Mouse (Mus musculus): Measurements from ENCODE around the gene Noc4l. TPM values are rescaled to one million over a fixed set of nuclear protein-coding genes. Genes with fewer than 3 reads are reported as not detected.

Gene Noc4l
- total RNA-seq (2022), result 10 to 100 TPM; 14.3 to 16.9 (median 15.0) TPM

GRCm38 (mm10) chr5:110652719-110653648 lies at the start of gene Noc4l, which contains the start of gene Ddx51:
TSS of gene Noc4l (minus strand) at chr5:110653417.
TSS of gene Ddx51 (plus strand) at chr5:110653451.
- DNase-seq (ENCODE audit: low spot score in 2 of 2), result peak; percentile 84 to 90

DNA sequence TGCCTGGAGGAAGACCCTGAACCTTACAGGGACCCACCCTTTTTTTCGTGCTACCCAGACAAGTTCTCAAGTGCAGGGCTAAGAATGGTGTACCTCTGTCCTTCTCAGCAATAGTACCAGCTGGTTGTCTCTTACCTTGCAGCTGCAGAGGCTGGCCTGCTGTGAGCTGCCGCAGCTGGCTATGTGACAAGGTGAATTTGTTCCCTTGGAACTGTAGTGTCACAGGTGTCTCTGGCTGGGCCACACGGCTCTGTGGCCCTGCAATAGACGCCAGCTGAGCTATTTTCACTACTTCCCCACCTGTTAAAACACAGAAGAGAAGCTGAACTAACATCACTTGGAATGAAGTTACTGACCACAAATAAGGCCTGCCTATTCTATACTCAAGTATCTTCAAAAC lies 45.4 kb upstream of the Noc4l start:
- no peak for DNase-seq (ENCODE audit: low spot score in 2 of 2)

DNA sequence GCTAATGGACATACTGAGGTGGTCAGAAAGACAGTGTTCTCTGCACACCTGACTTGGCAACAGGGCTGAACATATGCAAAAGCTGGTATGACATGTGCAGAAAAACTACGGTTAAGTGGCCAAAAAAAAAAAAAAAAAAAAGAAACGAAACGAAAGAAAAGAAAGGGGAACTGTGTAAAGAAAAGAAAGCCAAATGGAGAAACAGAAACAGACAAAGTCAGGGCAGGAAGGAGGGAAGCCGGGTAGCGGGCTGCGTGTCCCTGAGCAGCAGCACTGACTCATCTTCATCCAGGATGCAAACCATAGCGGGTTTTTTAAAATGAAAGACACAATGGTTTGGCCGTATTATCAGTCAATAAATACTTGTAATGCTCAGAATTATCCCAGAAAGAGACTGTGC lies 28.8 kb upstream of the Noc4l start:
- DNase-seq (ENCODE audit: low spot score in 2 of 2), result no peak

DNA sequence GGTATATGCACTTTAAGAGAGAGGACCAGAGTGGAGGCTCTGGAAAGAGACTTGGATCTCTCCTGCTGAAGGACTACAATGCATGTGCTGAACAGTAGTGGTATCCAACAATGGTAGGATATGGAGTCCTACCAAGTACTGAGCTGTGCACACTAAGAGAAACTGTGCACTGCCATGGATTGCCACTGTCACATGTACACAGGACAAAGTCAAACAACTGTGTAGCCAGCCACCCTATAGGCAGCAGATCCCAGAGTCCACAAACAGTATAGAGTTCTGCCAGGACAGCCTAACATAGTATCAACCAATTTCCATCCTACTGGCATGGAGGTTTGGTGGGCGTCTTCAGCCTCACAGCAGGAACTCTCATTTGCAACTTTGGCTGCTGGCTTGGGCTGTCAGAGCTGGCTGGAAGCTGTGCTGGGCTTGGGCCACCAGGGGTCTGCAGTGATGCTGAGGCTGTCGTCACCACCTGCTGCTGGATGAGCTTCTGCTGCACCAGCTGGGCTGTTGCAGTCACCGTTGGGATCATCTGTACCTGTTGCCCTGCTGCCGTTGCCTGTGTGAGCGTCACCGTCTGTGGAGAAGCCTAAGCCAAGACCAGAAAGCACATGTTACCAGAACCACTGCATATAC lies 12.4 kb upstream of the Noc4l start:
- no peak for DNase-seq (ENCODE audit: low spot score in 2 of 2)

- DNase-seq (ENCODE audit: low spot score in 2 of 2), result no peak
These were observed 11.6 kb upstream of the Noc4l start for GRCm38 (mm10) chr5:110664750-110665269.

DNA sequence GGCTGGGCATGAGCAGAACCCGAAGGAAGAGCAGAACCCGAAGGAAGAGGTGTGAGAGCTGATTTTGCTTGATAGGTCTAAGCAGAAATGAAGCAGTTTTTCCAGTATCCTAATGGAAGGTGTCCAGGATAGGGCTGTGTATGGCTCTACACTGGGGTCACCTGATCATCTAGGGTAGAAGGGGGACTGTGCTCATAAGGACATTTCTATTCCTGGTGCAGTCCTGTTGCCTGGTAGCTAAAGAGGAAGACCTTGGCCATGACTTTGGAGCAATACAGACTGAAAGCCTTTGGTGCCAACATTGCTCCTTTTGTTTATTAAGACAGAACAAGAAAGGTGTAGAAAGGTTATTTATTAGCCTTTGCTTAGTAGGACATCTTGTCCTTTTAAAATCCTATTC lies 10.8 kb upstream of the Noc4l start:
- no peak for DNase-seq (ENCODE audit: low spot score in 2 of 2)

DNA sequence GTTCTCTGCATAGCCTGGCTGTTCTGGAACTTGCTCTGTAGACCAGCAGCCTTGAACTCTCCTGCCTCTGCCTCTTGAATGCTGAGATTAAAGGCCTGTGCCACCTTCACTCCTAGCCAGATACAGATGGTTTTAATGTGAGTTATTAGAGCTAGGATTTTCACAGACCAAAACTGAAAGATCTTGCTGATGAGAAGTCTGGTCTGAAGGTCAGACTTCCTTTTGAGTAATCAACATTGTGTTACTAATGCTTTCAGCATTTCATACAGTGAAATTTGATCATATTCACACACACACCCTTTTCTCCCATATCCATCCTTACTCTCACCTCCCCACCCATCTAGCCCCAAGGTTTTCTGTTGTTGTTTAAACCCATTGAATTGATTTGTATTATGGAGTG lies 6.5 kb upstream of the Noc4l start:
- no peak for DNase-seq (ENCODE audit: low spot score in 2 of 2)

DNA sequence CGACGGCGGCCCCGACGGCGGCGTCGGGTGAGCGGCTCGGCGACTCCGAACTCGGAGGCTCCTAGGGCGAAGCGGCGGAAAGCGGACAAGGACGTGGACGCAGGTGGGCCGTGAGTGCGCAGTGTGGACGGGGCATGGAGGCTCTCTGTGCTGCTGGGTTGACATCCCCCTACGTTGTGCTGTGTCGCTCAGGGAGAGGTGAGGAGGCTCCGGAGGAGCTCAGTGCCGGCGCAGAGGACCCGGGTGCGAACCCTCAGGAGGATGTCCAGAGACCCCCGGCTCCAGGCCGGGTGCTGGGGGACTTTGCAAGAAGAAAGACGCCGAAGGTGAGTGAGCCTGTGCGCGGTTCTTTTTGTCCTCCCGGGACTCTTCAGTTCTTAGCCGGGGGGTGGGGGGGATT lies 469 bp upstream of the Noc4l start:
- no peak for DNase-seq (ENCODE audit: low spot score in 2 of 2)

GRCm38 (mm10) chr5:110646377-110646776 lies 6.8 kb downstream of the Noc4l start:
- no peak for DNase-seq (ENCODE audit: low spot score in 2 of 2)

DNA sequence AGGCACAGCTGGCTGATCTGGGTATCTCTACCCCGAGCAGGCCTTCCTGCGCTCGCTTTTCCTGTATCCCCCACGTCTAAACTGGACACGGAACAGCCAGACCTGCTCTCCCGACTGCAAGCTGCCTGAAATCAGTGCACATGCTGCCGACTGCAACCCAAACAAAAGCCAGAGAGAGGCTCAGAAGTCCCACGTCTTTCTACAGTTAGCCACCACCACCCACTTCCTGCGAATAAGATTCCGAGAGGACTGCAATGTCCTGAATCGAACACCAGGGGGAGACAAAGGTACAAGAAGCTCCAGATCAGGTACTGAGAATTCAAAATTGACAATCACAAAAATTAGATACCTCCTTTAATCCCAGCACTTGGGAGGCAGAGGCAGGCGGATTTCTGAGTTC lies 13.8 kb downstream of the Noc4l start:
- DNase-seq (ENCODE audit: low spot score in 2 of 2), result peak; percentile 39 to 52

GRCm38 (mm10) chr5:110638306-110639074 lies 14.7 kb downstream of the Noc4l start:
- DNase-seq (ENCODE audit: low spot score in 2 of 2), result no peak

DNA sequence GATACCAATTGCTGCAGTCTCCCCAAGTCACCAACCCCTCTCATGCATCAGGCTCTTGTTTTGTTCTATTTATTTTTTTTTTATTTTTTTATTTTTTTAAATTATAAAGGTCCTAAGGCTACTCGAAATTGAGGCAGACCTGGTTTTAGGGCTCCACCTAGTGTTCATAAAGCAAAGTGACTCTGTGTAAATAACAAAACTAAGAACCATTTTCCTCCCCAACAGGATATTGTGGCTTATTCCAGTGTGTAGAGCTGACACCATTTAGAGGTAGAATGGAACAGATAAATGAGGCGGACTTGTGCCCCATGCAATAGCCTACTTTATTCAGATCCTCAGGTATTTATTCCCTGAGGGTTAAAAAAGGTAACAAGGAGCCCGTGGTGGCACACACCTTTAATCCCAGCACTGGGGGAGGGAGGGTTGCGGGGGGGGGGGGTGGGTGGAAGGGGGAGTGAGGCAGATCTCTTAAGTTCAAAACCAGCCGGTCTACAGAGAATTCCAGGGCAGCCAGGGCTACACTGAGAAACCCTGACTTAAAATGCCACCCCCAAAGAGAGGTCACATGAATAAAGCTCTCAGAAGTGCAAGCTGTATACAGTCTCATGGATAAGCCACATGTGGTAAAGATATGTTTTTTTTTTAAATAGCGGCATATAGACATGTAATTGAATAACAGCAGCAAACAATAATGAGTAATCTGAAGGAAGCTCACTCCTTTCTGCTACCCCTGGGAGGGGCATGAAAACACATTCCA lies 17.1 kb downstream of the Noc4l start:
- no peak for DNase-seq (ENCODE audit: low spot score in 2 of 2)

DNA sequence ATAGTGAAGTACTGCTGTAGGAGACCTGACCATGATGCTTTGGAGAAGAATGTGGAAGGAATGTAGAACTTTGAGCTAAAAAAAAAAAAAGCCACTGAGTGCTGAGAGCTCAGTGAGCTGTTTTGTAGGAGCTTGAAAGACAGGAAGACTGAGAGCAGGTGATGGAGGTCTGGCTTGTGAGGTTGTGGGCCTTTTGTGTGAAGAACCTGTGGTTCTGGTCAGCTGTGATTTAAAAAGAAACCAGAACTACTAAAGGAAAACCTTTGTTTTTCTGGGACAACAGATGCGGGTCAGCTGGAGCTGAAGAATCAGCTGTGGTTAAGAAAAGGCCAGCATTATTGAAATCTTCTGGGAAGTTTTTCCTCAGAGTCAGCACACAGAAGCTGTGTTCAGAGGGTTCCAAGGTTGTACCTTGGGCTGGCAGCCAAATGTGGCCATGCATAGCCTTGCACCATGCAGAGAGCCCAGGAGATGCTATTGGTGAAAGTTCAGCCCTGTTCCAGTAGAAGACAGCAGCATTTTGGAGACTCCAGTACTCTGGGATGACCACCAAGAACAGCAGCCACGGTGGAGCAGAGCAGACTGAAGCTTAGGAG lies 23.6 kb downstream of the Noc4l start:
- no peak for DNase-seq (ENCODE audit: low spot score in 2 of 2)

DNA sequence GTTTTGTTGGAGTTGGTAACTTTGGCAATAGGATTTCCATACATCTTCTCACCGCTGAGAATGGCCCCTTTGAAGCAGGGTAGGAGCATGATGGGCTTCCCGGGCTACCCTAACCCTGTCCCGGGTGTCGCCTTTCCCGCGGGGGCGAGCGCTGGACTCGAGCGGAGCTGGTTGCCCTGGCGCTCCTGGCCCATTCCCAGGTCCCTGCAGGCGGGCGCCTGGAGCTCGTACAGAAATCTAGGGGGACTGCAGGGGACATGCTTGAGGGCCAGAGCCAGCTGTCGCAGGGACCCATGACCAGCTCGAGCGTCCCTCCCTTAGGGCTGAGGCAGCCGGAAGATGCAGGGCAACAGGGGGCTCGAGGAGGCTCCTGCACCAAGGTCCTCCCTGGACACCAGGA lies 25.1 kb downstream of the Noc4l start:
- DNase-seq (ENCODE audit: low spot score in 2 of 2), result no peak

GRCm38 (mm10) chr5:110627351-110627750 lies 25.9 kb downstream of the Noc4l start:
- DNase-seq (ENCODE audit: low spot score in 2 of 2), result no peak

DNA sequence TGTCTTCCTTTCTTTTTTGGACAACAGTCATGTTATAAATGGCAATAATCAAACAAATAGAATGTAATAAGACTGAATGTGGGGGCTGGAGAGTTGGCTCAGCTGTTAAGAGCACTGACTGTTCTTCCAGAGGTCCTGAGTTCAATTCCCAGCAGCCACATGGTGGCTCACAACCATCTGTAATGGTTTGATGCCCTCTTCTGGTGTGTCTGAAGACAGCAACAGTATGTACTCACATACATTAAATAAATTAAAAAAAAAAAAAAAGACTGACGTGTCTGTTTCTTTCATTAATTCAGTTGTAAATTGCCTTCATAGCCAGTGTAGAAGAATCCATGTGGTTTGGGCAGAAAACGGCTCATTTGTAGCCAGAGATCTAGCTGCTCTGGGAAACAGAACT lies 28.9 kb downstream of the Noc4l start:
- DNase-seq (ENCODE audit: low spot score in 2 of 2), result no peak

DNA sequence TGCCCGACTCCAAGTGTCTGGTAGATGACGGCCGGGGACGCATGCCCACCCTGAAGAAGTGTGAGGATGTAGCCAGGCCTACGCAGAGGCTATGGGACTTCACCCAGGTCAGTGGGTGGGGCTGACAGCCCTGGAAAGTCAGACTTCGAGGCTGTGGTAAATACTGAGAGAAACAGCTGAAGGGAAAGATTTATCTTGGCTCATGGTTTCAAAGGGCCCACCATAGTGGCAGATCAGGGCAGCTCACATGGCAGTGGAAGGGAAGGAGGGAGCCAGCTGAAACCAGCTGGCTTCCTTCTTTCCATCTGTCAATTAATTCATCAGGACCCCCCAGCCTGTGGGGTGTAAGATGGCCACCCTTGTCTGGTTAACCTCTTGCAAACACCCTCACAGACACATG lies 34.0 kb downstream of the Noc4l start:
- DNase-seq (ENCODE audit: low spot score in 2 of 2), result no peak

DNA sequence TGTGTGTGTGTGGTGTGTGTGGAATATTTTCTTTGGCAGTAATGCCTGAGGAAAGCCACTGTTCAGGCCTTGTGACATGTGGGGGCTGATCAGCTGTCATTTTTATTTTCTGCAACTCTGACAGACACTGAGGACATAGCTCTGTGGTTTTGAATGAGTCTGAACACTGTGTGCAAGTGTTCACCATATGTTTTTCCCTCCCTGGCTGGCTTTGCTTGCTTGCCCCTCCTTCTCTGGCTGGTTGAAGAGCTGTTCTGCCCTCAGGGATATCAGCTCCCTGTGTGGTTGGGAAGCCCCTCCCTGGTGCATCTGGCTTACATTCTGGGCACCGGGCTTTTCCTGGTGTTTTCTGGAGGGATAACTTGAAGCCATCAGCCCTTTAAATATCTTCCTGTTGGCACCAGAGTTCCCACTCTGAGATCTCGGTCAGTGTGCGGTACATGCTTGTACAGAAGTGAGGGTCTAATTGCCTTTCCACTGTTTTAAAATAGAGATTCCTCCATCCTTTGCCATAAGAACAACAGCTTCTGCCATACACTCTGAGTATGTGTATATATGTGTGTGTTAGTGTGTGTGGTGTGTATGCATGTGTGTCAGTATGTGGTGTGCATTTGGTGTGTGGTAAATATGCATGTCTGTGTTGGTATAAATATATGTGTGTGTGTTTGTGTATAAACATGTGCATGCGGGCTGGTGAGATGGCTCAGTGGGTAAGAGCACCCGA lies 41.6 kb downstream of the Noc4l start:
- no peak for DNase-seq (ENCODE audit: low spot score in 2 of 2)

DNA sequence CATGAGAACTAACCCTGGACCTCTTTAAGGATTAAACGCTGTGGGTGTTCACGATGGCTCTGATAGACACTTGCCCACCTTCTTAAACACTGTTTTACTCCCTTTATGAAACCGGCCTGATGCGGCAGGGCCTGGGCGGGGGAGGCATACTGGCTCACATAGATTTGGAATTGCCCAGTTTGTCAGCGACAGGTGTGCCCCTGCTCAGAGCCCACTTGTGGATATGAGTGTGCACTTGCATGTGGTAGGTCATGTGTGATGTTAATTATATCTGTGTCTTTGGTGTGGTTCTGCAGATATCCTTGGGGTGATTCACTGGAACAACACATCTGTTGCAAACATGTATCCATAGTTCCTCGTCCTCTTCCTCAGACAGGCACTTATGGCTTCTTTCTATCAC lies 42.7 kb downstream of the Noc4l start:
- DNase-seq (ENCODE audit: low spot score in 2 of 2), result no peak

- no peak for DNase-seq (ENCODE audit: low spot score in 2 of 2)
These were observed 43.3 kb downstream of the Noc4l start for GRCm38 (mm10) chr5:110609868-110610267.

Measured in gastrocnemius, adult 8-10 months (tissue).